Mouse (Mus musculus) hindbrain, embryonic 12.5 days (tissue): ENCODE data around the gene Prcd. TPM values are rescaled to one million over a fixed set of nuclear protein-coding genes. Genes with fewer than 3 reads are reported as not detected.
"Not testable (repeated sequence)": the region's sequence is repeated elsewhere in the genome, so short reads cannot be mapped to it uniquely, and the experiment has no call there.

Experiments
- ATAC-seq: fragments of 200-750 bp; cut with Nextera tagmentation; 2 replicates; pipeline ENCODE4 v1.8.0; 2017; ENCODE audit warnings: moderate TSS enrichment; ENCODE audit not compliant: low FRiP score
- H3K27ac ChIP-seq: fragments of 300-500 bp; sonication (generic); 2 replicates; pipeline ENCODE4 v1.5.1; 2016; ENCODE audit warnings: mild to moderate bottlenecking
- H3K27me3 ChIP-seq: fragments of 300-500 bp; sonication (generic); 2 replicates; pipeline ENCODE4 v1.6.1; 2016; ENCODE audit warnings: mild to moderate bottlenecking
- H3K36me3 ChIP-seq: fragments of 300-500 bp; sonication (generic); 2 replicates; pipeline ENCODE4 v1.6.1; 2016; ENCODE audit warnings: mild to moderate bottlenecking
- H3K4me1 ChIP-seq: fragments of 300-500 bp; sonication (generic); 2 replicates; pipeline ENCODE4 v1.6.1; 2016
- H3K4me2 ChIP-seq: fragments of 300-500 bp; sonication (generic); replicated peaks from 2 replicates; pipeline ENCODE4 v1.6.1; 2016; ENCODE audit warnings: mild to moderate bottlenecking
- H3K4me3 ChIP-seq: fragments of 300-500 bp; sonication (generic); 2 replicates; pipeline ENCODE4 v1.5.1; 2016; ENCODE audit warnings: mild to moderate bottlenecking
- H3K9ac ChIP-seq: fragments of 300-500 bp; sonication (generic); 2 replicates; pipeline ENCODE4 v1.6.1; 2016; ENCODE audit warnings: mild to moderate bottlenecking, moderate library complexity
- H3K9me3 ChIP-seq: fragments of 300-500 bp; sonication (generic); replicated peaks from 2 replicates; pipeline ENCODE4 v1.6.1; 2016; ENCODE audit warnings: mild to moderate bottlenecking
- WGBS: fragments of 180-500 bp; shearing (Covaris S2); methylation state at CpG from one replicate; pipeline ENCODE4 v1.1.7; 2016; 5-methylcytosine and 5-hydroxymethylcytosine counted together
- polyA plus RNA-seq: library from polyadenylated mRNA; unstranded; fragments of >200 nt; fragmentation: Nextera tagmentation; extraction: Ambion mirVana; gene quantifications from 2 replicates; pipeline ENCODE4 v1.2.1, GENCODE M21; 2016

The Prcd gene
- polyA plus RNA-seq, 1 experiment from 2014 or later, result 0.43 TPM

DNA sequence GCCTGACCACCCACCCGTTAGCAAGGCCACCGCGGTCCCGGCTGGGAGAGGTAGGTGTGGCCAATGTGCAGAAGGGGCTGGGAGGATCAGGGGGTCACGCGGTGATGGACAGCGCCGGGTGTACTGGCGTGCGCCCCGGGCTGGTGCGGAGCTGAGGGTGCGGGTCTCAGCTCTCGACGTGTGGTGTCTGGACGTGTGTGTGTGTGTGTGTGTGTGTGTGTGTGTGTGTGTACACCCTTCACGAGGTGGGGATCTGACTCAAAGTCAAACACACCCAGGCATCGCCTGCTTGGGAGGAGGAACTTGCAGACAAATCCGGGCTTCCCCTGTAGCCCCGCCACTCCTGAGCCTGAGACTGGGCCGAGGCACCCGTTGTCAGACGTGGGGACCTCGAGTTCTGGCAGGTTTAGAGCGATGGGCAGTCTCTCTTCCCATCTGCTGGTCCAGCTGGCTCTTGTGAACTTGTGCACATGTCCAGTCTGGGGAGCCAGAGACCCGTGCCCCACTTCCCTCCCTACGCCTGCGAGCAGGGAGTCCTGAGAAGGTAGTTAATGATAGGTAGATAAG, 1.0 kb downstream of the Prcd start, which contains the start of gene Cygb:
TSS of gene Cygb (minus strand) at position 59 of the 567 bp plus-strand sequence.
- no peaks in the 10 kb centered on the region for H3K36me3 ChIP-seq
- H3K4me3 ChIP-seq, result peak within 1 kb of the TSS; percentile 49
- H3K4me1 ChIP-seq, result peaks cover 39% of the 10 kb centered on the region
- H3K4me2 ChIP-seq, result peak within 1 kb of the TSS; percentile 95
- peak; percentile 18; the same call in 1 of the 2 replicates for ATAC-seq
- peaks cover 63% of the 10 kb centered on the region for H3K27me3 ChIP-seq
- 5% methylated on average over 28 of the region's 28 CpGs for WGBS
- no peaks in the 10 kb centered on the region for H3K9me3 ChIP-seq
- H3K27ac ChIP-seq, result no peak within 1 kb of the TSS
- peak within 1 kb of the TSS; percentile 67 for H3K9ac ChIP-seq

- H3K27me3 ChIP-seq, result peaks cover 42% of the 10 kb centered on the region
- H3K4me2 ChIP-seq, result peak overlapping the region; percentile 53; the same call in 1 of the 2 replicates
- peak overlapping the region; percentile 53; the same call in 1 of the 2 replicates for H3K9ac ChIP-seq
- 81% methylated on average over 16 of the region's 16 CpGs for WGBS
- peaks cover 57% of the 10 kb centered on the region for H3K4me1 ChIP-seq
- H3K4me3 ChIP-seq, result no peak overlapping the region
- H3K9me3 ChIP-seq, result no peaks in the 10 kb centered on the region
- ATAC-seq, result no peak
- H3K27ac ChIP-seq, result peak overlapping the region; percentile 92; the same call in 1 of the 2 replicates
- H3K36me3 ChIP-seq, result no peaks in the 10 kb centered on the region
These were observed 3.2 kb downstream of the Prcd start for GRCm38 (mm10) chr11:116656348-116657191.

GRCm38 (mm10) chr11:116657311-116658223, 4.2 kb downstream of the Prcd start:
- Histone ChIP-seq H3K4me2 (peak overlapping the region; percentile 53), H3K9ac (peak overlapping the region; percentile 53), H3K27me3 (peaks cover 32% of the 10 kb centered on the region), H3K27ac (peak overlapping the region; percentile 92), H3K4me1 (peaks cover 62% of the 10 kb centered on the region), H3K36me3 (no peaks in the 10 kb centered on the region), H3K4me3 (peak overlapping the region; percentile 34), H3K9me3 (no peaks in the 10 kb centered on the region)
- peak; percentile 69 for ATAC-seq
- WGBS, result 11% methylated on average over 22 of the region's 22 CpGs

- WGBS, result 67% methylated on average over 10 of the region's 10 CpGs
- Histone ChIP-seq H3K27me3 (peaks cover 26% of the 10 kb centered on the region), H3K36me3 (no peaks in the 10 kb centered on the region), H3K9me3 (no peaks in the 10 kb centered on the region), H3K4me3 (no peak overlapping the region), H3K27ac (peak overlapping the region; percentile 92), H3K4me2 (0 out of 2 replicates have a peak overlapping the region, but pooled peaks have one; percentile 53), H3K4me1 (peaks cover 64% of the 10 kb centered on the region), H3K9ac (no peak overlapping the region)
- ATAC-seq, result no peak
These were observed 4.9 kb downstream of the Prcd start for GRCm38 (mm10) chr11:116658238-116658637.

- no peak overlapping the region for H3K27ac ChIP-seq
- H3K4me2 ChIP-seq, result no peak overlapping the region
- no peak overlapping the region for H3K9ac ChIP-seq
- H3K4me3 ChIP-seq, result no peak overlapping the region
- peaks cover 23% of the 10 kb centered on the region for H3K27me3 ChIP-seq
- WGBS, result 81% methylated on average over 15 of the region's 15 CpGs
- no peak for ATAC-seq
- no peaks in the 10 kb centered on the region for H3K9me3 ChIP-seq
- no peaks in the 10 kb centered on the region for H3K36me3 ChIP-seq
- H3K4me1 ChIP-seq, result peaks cover 67% of the 10 kb centered on the region
These were observed 5.8 kb downstream of the Prcd start for GRCm38 (mm10) chr11:116659027-116659621.

GRCm38 (mm10) chr11:116660181-116660580, 6.8 kb downstream of the Prcd start:
- Histone ChIP-seq H3K27ac (peak overlapping the region; percentile 93), H3K36me3 (no peaks in the 10 kb centered on the region), H3K27me3 (peaks cover 14% of the 10 kb centered on the region), H3K4me3 (no peak overlapping the region), H3K9ac (peak overlapping the region; percentile 15; the same call in 1 of the 2 replicates), H3K4me1 (peaks cover 65% of the 10 kb centered on the region), H3K9me3 (no peaks in the 10 kb centered on the region), H3K4me2 (no peak overlapping the region)
- ATAC-seq, result no peak
- WGBS, result 77% methylated on average over 9 of the region's 9 CpGs

- Histone ChIP-seq H3K4me1 (peaks cover 68% of the 10 kb centered on the region), H3K4me2 (peak overlapping the region; percentile 36), H3K27ac (peak overlapping the region; percentile 93), H3K36me3 (no peaks in the 10 kb centered on the region), H3K9me3 (no peaks in the 10 kb centered on the region), H3K27me3 (peaks cover 9% of the 10 kb centered on the region; the same call in 1 of the 2 replicates), H3K4me3 (no peak overlapping the region), H3K9ac (peak overlapping the region; percentile 15)
- peak; percentile 68 for ATAC-seq
- 16% methylated on average over 13 of the region's 13 CpGs for WGBS
These were observed 8.1 kb downstream of the Prcd start for GRCm38 (mm10) chr11:116661291-116661947.

GRCm38 (mm10) chr11:116661948-116662377, 8.6 kb downstream of the Prcd start:
- H3K4me3 ChIP-seq, result no peak overlapping the region
- peak overlapping the region; percentile 93 for H3K27ac ChIP-seq
- peaks cover 66% of the 10 kb centered on the region for H3K4me1 ChIP-seq
- H3K36me3 ChIP-seq, result no peaks in the 10 kb centered on the region
- no peak overlapping the region for H3K4me2 ChIP-seq
- 39% methylated on average over 8 of the region's 8 CpGs for WGBS
- no peak for ATAC-seq
- peaks cover 6% of the 10 kb centered on the region; the same call in 1 of the 2 replicates for H3K27me3 ChIP-seq
- no peaks in the 10 kb centered on the region for H3K9me3 ChIP-seq
- H3K9ac ChIP-seq, result peak overlapping the region; percentile 53; the same call in 1 of the 2 replicates

DNA sequence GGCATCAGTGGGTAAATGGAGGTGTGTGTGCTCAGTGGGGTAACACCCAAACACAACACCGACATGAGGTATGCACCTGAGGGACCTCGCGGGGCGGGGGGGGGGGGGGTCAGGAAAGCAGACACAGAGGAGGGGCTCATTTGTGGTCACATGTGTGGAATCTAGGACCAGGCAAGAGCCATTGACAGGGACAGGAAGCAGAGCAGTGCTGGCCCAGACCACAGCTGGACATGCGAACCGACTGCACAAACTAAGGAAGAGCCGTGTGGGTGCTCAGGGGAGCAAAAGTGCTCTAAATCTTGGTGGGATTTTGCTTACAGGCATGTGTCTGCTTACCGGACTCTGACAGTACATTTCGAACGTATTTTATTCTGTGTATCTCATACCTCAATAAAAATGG, 12.0 kb downstream of the Prcd start:
- peaks cover 66% of the 10 kb centered on the region for H3K4me1 ChIP-seq
- H3K9me3 ChIP-seq, result no peaks in the 10 kb centered on the region
- no peak overlapping the region for H3K4me3 ChIP-seq
- no peak overlapping the region; the same call in 1 of the 2 replicates for H3K27ac ChIP-seq
- no peak for ATAC-seq
- WGBS, result 77% methylated on average over 10 of the region's 10 CpGs
- no peak overlapping the region for H3K9ac ChIP-seq
- H3K36me3 ChIP-seq, result no peaks in the 10 kb centered on the region
- no peak overlapping the region for H3K4me2 ChIP-seq
- peaks cover 6% of the 10 kb centered on the region; the same call in 1 of the 2 replicates for H3K27me3 ChIP-seq

- 79% methylated on average over 9 of the region's 9 CpGs for WGBS
- Histone ChIP-seq H3K9me3 (no peaks in the 10 kb centered on the region), H3K4me2 (no peak overlapping the region), H3K27ac (no peak overlapping the region), H3K4me3 (no peak overlapping the region), H3K36me3 (no peaks in the 10 kb centered on the region), H3K4me1 (peaks cover 61% of the 10 kb centered on the region), H3K27me3 (peaks cover 6% of the 10 kb centered on the region; the same call in 1 of the 2 replicates), H3K9ac (no peak overlapping the region)
- ATAC-seq, result no peak
These were observed 13.2 kb downstream of the Prcd start for GRCm38 (mm10) chr11:116666566-116666965.

GRCm38 (mm10) chr11:116667012-116667411, 13.7 kb downstream of the Prcd start:
- peaks cover 56% of the 10 kb centered on the region for H3K4me1 ChIP-seq
- H3K27ac ChIP-seq, ATAC-seq, H3K4me3 ChIP-seq, H3K9me3 ChIP-seq, H3K36me3 ChIP-seq, H3K27me3 ChIP-seq, H3K4me2 ChIP-seq, H3K9ac ChIP-seq: not testable (repeated sequence)
- 95% methylated on average over 3 of the region's 5 CpGs for WGBS
